Mouse (Mus musculus): Measurements from ENCODE around the gene Vps45.

Vps45 gene

DNA sequence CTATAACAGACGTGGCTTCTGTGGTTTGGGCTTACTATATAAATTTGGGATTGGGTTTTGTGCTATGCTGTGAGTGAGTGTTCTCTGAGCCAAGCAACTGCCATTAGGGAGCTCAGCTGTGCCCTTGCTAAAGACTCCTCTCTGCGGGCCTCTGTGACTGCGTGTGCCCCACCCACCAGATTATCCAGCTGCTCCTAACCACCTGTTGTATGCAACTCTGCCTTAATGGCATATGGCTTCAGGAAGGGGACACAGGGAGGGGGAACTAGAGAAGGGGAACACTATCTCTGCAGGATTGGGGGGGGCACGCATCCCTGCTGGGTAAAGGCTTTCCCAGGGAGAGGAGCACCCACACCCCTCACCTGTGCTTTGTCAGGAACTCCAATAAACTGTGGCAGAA is 25.2 kb downstream of the Vps45 start:
- DNase-seq = no peak

- no peak for DNase-seq
Measured at GRCm38 (mm10) chr3:96032652-96033017, 25.6 kb downstream of the Vps45 start.

DNA sequence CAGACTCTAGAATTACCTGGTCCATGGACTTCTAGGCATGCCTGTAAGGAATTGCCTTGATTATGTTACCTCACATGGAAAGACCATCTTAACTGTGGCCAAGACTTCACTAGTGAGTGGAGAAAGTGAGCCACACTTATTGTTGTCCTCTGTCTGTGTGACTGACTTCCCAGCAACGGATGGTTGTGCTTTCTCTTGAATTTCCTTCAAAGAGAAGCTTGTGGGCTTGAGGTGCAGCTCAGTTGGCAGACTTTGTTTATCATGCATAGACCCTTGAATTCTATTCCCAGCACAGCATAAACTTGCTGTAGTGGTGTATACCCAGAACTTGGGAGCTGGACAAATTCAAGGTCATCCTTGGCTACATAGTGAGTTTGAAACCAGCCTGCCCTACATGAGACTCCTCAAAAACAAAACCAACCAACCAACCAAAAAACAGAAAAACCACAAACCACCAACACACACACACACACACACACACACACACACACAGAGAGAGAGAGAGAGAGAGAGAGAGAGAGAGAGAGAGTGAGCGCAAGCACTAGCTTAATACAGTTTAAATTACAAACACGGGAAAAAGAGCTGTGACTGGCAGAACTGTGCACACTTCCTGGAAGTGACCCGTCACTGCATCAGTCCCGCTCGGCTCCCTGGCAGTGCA is 26.1 kb downstream of the Vps45 start:
- no peak for DNase-seq

GRCm38 (mm10) chr3:96029766-96030165 is 28.5 kb downstream of the Vps45 start:
- DNase-seq = peak; percentile 77 to 79

DNA sequence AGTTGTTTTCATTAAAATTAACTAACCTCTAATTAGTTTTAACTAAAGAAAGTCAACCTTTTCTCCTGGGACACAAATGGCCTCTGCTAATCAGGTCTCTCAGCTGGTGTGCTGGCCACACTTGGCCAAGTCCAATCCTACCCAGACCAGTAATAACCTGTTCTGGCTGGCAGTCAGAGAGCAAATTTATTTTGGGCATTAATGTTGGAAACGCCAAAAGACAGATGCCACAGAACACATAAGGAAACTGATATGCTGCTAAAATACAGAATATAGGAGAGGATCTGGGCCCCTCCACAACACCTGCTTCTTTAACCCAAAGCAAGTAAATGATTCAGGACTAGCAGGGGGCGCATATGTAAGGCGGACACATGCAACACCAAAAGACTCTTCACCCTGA is 28.9 kb downstream of the Vps45 start:
- DNase-seq = peak; percentile 72 to 77

DNA sequence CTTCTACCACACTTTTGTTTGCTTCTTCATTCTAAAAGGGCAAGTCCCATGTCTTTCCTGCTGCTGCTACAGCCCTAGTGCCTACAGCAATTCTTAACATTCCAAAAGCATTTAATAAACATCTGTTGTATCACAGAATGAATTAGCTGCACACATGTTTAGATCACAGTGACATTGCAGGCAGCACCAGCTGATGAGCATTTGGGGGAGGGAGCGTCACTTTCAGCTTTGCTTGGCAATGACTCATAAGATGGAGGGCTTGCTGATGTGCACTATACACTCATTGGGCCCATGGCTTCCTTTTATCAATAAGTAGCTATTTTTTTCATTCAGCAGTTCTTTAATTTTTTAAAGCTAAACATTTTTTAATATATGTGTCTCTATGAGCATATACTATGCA is 30.4 kb downstream of the Vps45 start:
- DNase-seq = no peak

DNA sequence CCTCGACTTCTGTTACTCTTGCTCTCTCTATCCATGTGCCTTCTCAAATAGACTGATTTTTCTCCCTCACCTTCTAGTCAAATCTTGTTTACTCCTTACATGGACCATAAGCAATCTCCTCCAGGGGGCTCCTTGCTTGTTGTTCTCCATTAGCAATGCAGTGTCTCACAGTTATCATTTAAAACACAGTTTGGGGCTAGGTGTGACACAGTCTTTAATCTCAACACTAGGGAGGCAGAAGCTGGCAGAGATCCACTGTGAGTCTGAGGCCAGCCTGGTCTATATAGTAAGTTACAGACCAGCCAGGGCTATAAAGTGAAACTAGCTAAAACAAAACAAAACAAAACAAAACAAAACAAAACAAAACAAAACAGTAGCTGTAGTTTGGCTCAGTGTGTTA is 31.1 kb downstream of the Vps45 start:
- DNase-seq = no peak

GRCm38 (mm10) chr3:96021421-96022128 is 36.7 kb downstream of the Vps45 start:
- no peak for DNase-seq

DNA sequence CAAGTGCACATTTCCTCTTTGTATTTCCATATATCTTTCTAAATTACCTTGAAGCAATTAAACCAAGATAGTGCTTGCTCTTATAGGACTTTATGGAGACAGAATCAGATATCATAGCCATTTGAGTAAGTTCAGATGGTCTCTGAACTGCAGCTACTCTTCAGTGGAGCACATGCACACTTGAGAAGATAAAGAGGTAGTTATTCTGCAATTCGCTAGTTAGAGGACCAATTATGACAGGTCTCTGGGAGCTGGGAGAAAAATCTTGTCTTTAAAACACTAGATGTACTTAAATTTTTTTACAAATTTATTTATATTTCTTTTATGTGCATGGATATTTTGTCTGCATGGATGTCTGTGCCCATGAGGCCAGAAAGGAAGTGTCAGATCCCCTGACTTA is 37.5 kb downstream of the Vps45 start:
- DNase-seq = no peak

- DNase-seq = no peak
Measured at GRCm38 (mm10) chr3:96017461-96017860, 40.8 kb downstream of the Vps45 start.

GRCm38 (mm10) chr3:96016257-96016889 is 41.9 kb downstream of the Vps45 start:
- no peak for DNase-seq

DNA sequence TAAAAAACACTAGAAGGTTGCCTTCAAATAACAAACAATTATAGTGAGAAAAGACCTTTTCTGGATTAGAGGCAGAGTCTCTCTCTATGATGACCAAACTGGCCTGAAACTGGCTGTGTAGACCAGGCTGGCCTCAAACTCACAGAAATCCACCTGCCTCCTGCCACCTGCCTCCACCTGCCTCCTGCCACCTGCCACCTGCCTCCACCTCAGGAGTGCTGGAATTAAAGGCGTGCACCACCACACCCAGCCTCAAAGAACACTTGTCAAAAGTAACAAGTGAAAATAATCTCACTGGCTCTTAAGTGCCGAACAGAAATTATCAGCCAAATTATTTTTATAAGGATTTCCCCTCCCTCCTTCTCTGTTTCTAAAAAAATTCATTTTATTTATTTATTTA is 42.6 kb downstream of the Vps45 start:
- no peak for DNase-seq

- no peak for DNase-seq
Measured at GRCm38 (mm10) chr3:96012805-96013204, 45.5 kb downstream of the Vps45 start.

DNA sequence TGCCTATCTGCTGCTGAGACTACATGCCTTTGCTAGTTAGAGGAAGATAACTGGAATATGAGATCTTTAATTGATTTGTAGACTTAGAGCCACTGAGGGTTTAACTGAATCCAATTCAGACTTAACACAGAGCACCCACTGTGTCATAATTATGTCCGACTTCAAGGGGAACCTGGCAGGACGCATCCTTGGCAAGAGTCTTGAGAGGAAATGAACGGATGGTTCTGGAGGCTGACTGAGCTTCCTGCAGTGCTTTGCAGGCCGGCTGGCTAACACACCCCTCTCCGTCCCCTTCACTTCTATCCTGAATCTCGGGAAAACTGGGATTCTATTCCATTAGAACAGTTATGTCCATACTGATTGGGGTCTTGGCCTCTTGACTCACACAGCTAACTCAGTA is 49.8 kb downstream of the Vps45 start:
- DNase-seq = peak in 1 of 2 experiments; percentile 46

- no peak for DNase-seq
Measured at GRCm38 (mm10) chr3:96001560-96001959, 56.7 kb downstream of the Vps45 start.

DNA sequence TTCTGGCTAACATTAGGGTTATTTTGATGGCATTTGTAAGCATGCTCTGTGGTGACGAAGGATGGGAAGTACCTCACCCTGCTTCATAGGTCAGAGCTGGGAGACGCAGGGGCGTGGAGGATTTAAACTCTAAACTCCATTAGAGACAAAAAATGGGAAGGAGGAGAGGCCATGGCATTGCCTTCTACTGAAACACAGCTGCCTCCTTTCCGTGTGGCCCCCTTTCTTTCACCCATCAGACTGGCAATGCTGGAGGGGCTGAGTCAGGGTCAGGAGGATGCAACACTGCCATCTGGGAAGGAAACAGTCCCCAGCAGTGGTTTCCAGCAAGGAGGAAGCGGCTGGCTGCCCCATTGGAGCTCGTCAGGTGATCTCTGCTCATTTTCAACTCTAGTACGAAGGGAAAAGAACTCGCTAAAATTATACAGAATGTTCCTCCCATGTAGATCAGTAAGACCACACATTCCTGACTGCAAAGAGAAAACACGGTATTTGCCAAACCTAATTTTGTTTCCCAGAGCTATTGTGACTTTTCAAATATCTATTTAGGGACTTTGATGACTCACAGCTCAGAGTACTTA is 57.3 kb downstream of the Vps45 start:
- peak in 1 of 2 experiments; percentile 37 for DNase-seq

DNA sequence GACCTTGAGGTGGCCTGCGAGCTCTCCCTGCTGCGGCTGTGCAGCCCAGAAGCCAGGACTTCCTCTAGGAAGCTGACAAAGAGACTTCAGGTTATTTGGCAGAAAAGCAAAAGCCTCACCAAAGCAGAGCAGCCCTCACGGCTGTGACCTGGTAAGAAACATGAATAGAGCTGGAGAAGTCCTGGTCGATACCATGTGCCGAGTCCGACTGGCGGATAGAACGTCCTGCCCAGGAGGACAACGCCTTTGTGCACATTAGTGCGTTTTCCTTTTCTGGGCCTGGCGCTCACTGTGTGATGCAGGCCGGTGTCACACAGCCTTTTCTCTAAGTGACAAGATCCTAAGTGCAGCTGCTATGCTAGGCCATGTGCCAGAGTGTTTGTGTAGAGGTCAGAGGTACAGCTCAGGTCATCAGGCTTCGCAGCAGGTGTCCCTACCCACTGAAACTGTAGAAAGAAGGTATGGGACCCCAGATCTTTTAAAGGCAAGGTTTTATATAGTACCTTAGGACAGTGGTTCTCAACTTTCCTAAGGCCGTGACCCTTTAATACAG is 58.1 kb downstream of the Vps45 start:
- DNase-seq = peak; percentile 17 to 28

GRCm38 (mm10) chr3:95999308-96000079 is 58.8 kb downstream of the Vps45 start:
- DNase-seq = no peak

DNA sequence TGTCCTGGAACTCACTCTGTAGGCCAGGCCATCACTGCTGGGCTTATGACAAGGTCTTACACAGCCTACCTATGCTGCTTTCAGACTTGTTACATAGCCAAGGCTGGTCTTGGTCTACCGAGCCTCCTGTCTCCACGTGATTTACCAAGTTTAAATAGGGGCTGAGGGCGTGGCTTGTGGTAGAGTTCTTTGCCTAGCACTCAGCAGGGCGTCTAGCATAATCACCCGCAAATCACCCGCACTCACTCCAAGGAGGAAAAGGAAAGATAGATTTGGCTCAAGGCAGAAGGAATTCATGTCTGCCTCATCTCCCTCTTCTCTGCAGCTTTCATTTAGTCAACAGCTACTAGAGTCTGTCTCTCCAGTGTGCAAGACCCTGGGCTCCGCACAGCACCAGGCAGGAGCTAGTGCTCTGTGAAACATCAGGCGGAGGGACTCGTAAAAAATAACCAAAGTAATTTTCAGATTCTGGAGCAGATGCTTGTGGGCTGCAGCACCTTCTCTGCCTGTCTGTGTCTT is 61.0 kb downstream of the Vps45 start:
- DNase-seq = peak; percentile 33 to 53

DNA sequence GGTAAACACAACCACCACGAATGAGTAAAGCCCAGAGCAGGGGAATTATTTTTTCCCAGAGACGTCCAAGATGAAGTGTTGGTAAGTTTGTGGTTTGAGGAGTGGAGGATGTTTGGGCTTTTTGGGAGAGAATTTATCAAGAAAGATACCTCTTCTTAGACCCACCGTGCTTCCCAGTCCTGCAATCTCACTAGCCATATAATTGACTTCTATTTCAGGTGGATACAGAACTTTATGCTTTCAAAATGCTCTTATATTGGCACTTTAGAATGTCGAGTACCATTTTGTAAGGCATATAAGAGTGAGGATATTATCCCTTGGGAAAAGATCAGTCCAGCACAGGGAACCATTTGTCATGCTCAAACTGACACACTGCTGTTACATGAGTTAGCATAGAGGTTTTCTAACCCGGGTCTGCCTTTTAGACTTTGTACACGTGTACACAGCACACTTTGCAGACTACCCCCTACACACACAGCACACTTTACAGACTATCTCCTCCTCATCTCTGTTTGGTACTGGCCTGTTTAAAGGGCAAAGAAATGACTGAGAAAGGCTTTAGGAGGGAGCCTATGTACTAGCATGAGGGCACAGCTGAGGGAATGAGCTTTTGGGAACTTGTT is 61.7 kb downstream of the Vps45 start:
- DNase-seq = no peak

GRCm38 (mm10) chr3:95995802-95996428 is 62.4 kb downstream of the Vps45 start, which contains the start of gene Plekho1:
Plekho1 (minus strand) TSS chr3:95996001.
- DNase-seq = peak; percentile 70 to 75

Measured in cerebellum, postnatal 36 days (tissue).